Mouse (Mus musculus): Measurements from ENCODE around the gene Cpox. TPM values are rescaled to one million over a fixed set of nuclear protein-coding genes. Genes with fewer than 3 reads are reported as not detected.
A peak's percentile ranks its signal among the peaks of the same experiment; 100 is the strongest.

Cpox gene
- polyA plus RNA-seq, 1 experiment: 26.5 TPM

GRCm38 (mm10) chr16:58700816-58701424 is 30.8 kb downstream of the Cpox start:
- no peak for DNase-seq (ENCODE audit: low spot score)

GRCm38 (mm10) chr16:58701779-58702178 is 31.7 kb downstream of the Cpox start:
- DNase-seq (ENCODE audit: low spot score): no peak

GRCm38 (mm10) chr16:58702329-58702932 is 32.3 kb downstream of the Cpox start:
- DNase-seq (ENCODE audit: low spot score): no peak

GRCm38 (mm10) chr16:58703382-58704124 is 33.5 kb downstream of the Cpox start:
- DNase-seq (ENCODE audit: low spot score): no peak

- DNase-seq (ENCODE audit: low spot score): no peak
Measured at GRCm38 (mm10) chr16:58704999-58705398, 34.9 kb downstream of the Cpox start.

GRCm38 (mm10) chr16:58707276-58707905 is 37.3 kb downstream of the Cpox start:
- DNase-seq (ENCODE audit: low spot score): no peak

- DNase-seq (ENCODE audit: low spot score): no peak
Measured at GRCm38 (mm10) chr16:58708601-58709475, 38.7 kb downstream of the Cpox start.

GRCm38 (mm10) chr16:58709536-58709935 is 39.4 kb downstream of the Cpox start:
- DNase-seq (ENCODE audit: low spot score): no peak

- DNase-seq (ENCODE audit: low spot score): no peak
Measured at GRCm38 (mm10) chr16:58712221-58712620, 42.1 kb downstream of the Cpox start.

- no peak for DNase-seq (ENCODE audit: low spot score)
Measured at GRCm38 (mm10) chr16:58713128-58713527, 43.0 kb downstream of the Cpox start.

- DNase-seq (ENCODE audit: low spot score): no peak
Measured at GRCm38 (mm10) chr16:58715018-58715417, 44.9 kb downstream of the Cpox start.

- no peak for DNase-seq (ENCODE audit: low spot score)
Measured at GRCm38 (mm10) chr16:58718666-58719120, 48.6 kb downstream of the Cpox start, which contains the start of gene Gpr15. TSS of gene Gpr15 (minus strand) at chr16:58719070.

- no peak for DNase-seq (ENCODE audit: low spot score)
Measured at GRCm38 (mm10) chr16:58722292-58722691, 52.2 kb downstream of the Cpox start.

GRCm38 (mm10) chr16:58726680-58727476 is 56.8 kb downstream of the Cpox start:
- no peak for DNase-seq (ENCODE audit: low spot score)

GRCm38 (mm10) chr16:58727477-58728131 is 57.5 kb downstream of the Cpox start, which contains the start of gene Cldnd1:
TSS of gene Cldnd1 (plus strand) at chr16:58727910.
- DNase-seq (ENCODE audit: low spot score): peak; percentile 86

- DNase-seq (ENCODE audit: low spot score): no peak
Measured at GRCm38 (mm10) chr16:58728176-58728671, 58.1 kb downstream of the Cpox start.

GRCm38 (mm10) chr16:58738205-58738604 is 68.1 kb downstream of the Cpox start:
- DNase-seq (ENCODE audit: low spot score): no peak

GRCm38 (mm10) chr16:58738800-58739199 is 68.7 kb downstream of the Cpox start:
- DNase-seq (ENCODE audit: low spot score): no peak

GRCm38 (mm10) chr16:58740751-58741150 is 70.7 kb downstream of the Cpox start:
- no peak for DNase-seq (ENCODE audit: low spot score)

- no peak for DNase-seq (ENCODE audit: low spot score)
Measured at GRCm38 (mm10) chr16:58746715-58747114, 76.6 kb downstream of the Cpox start.

Measured in urinary bladder, adult 2 months (tissue).